Mouse (Mus musculus) MEL (cell line): ENCODE measurements around the gene Jdp2. TPM values are rescaled to one million over a fixed set of nuclear protein-coding genes. Genes with fewer than 3 reads are reported as not detected.
A peak's percentile ranks its signal among the peaks of the same experiment; 100 is the strongest.

Source experiments
- DNase-seq: peaks from one replicate; pipeline ENCODE4 v3.0.0; 2011; ENCODE audit warnings: low read depth, low spot score
- H3K27ac ChIP-seq: 2 replicates; pipeline ENCODE4 v1.5.1; 2012; ENCODE audit warnings: low read depth, mild to moderate bottlenecking, control low read depth, low read length, moderate library complexity; ENCODE audit not compliant: control insufficient read depth
- H3K27me3 ChIP-seq, 2 experiments: fragments of 150-350 bp in 1 of 2; sonication (generic) in 1 of 2; 2 replicates each; pipeline ENCODE4 v1.6.1; 2012; ENCODE audit warnings: low read length in 2 of 2, mild to moderate bottlenecking in 2 of 2, improper control_type of control experiment in 1 of 2, moderate library complexity in 1 of 2; ENCODE audit not compliant: insufficient read depth in 2 of 2, control insufficient read depth in 1 of 2
- H3K36me3 ChIP-seq, 2 experiments: 2 replicates each; pipeline ENCODE4 v1.6.1; 2012 to 2014; ENCODE audit warnings: low read length in 2 of 2, improper control_type of control experiment in 1 of 2, inconsistent platforms in 1 of 2, mild to moderate bottlenecking in 1 of 2; ENCODE audit not compliant: insufficient read depth in 2 of 2, control insufficient read depth in 1 of 2
- H3K4me1 ChIP-seq, 2 experiments: fragments of 150-350 bp in 1 of 2; sonication (generic) in 1 of 2; 2 replicates each; pipeline ENCODE4 v1.6.1; 2012; ENCODE audit warnings: low read length in 2 of 2, improper control_type of control experiment in 1 of 2, mild to moderate bottlenecking in 1 of 2; ENCODE audit not compliant: insufficient read depth in 2 of 2, control insufficient read depth in 1 of 2
- H3K4me3 ChIP-seq, 2 experiments: fragments of 150-350 bp in 1 of 2; sonication (generic) in 1 of 2; 2 replicates each; pipeline ENCODE4 v1.5.1; 2012; ENCODE audit warnings: low read depth in 2 of 2, low read length in 2 of 2, mild to moderate bottlenecking in 2 of 2, moderate library complexity in 2 of 2, control low read depth in 1 of 2, improper control_type of control experiment in 1 of 2; ENCODE audit not compliant: control insufficient read depth in 1 of 2, insufficient read depth in 1 of 2
- H3K79me2 ChIP-seq: 2 replicates; pipeline ENCODE4 v1.6.1; 2012; ENCODE audit warnings: mild to moderate bottlenecking, low read length, moderate library complexity; ENCODE audit not compliant: control insufficient read depth, poor library complexity, insufficient read depth
- H3K9ac ChIP-seq: 2 replicates; pipeline ENCODE4 v1.6.1; 2012; ENCODE audit warnings: low read depth, mild to moderate bottlenecking, control low read depth, low read length, moderate library complexity; ENCODE audit not compliant: control insufficient read depth, poor library complexity, severe bottlenecking
- H3K9me3 ChIP-seq: fragments of 150-350 bp; sonication (generic); replicated peaks from 2 replicates; pipeline ENCODE4 v1.6.1; 2012; ENCODE audit warnings: mild to moderate bottlenecking, low read length, improper control_type of control experiment, moderate library complexity; ENCODE audit not compliant: insufficient read depth
- CHD1 ChIP-seq: IDR thresholded peaks from 2 replicates; pipeline ENCODE4 v1.6.1; 2012; ENCODE audit warnings: low read depth, mild to moderate bottlenecking, inconsistent platforms, low read length, improper control_type of control experiment
- CHD2 ChIP-seq: IDR thresholded peaks from 2 replicates; pipeline ENCODE4 v1.6.1; 2011; ENCODE audit warnings: low read length, improper control_type of control experiment
- EP300 ChIP-seq, 2 experiments: IDR thresholded peaks; 2 replicates each; pipeline ENCODE4 v1.6.1; 2011; ENCODE audit warnings: improper control_type of control experiment in 2 of 2, low read length in 2 of 2, low read depth in 1 of 2, mild to moderate bottlenecking in 1 of 2
- ETS1 ChIP-seq: IDR thresholded peaks from 2 replicates; pipeline ENCODE4 v1.6.1; 2012; ENCODE audit warnings: low read depth, mild to moderate bottlenecking, inconsistent platforms, low read length, improper control_type of control experiment, moderate library complexity
- HCFC1 ChIP-seq: IDR thresholded peaks from 2 replicates; pipeline ENCODE4 v1.6.1; 2012; ENCODE audit warnings: low read depth, mild to moderate bottlenecking, inconsistent platforms, low read length, improper control_type of control experiment, moderate library complexity
- KAT2A ChIP-seq: conservative IDR thresholded peaks from 2 replicates; pipeline ENCODE4 v1.6.1; 2012; ENCODE audit warnings: low read depth, low read length, improper control_type of control experiment, inconsistent platforms
- MAZ ChIP-seq: IDR thresholded peaks from 2 replicates; pipeline ENCODE4 v1.6.1; 2012; ENCODE audit warnings: low read depth, mild to moderate bottlenecking, inconsistent platforms, low read length, improper control_type of control experiment
- MEF2A ChIP-seq: IDR thresholded peaks from 2 replicates; pipeline ENCODE4 v1.6.1; 2014; ENCODE audit warnings: low read depth, mild to moderate bottlenecking, inconsistent platforms, low read length, improper control_type of control experiment; ENCODE audit not compliant: poor library complexity, insufficient replicate concordance, severe bottlenecking; ENCODE audit errors: extremely low read depth
- NRF1 ChIP-seq: IDR thresholded peaks from 2 replicates; pipeline ENCODE4 v1.6.1; 2014; ENCODE audit warnings: low read depth, mild to moderate bottlenecking, inconsistent platforms, low read length, improper control_type of control experiment, moderate library complexity; ENCODE audit not compliant: poor library complexity, insufficient read depth, severe bottlenecking
- POLR2AphosphoS2 ChIP-seq: IDR thresholded peaks from 2 replicates; pipeline ENCODE4 v1.6.1; 2011; ENCODE audit warnings: low read length, improper control_type of control experiment
- RCOR1 ChIP-seq: IDR thresholded peaks from 2 replicates; pipeline ENCODE4 v1.6.1; 2012; ENCODE audit warnings: low read depth, mild to moderate bottlenecking, inconsistent platforms, low read length, improper control_type of control experiment
- SMC3 ChIP-seq: IDR thresholded peaks from 2 replicates; pipeline ENCODE4 v1.6.1; 2011; ENCODE audit warnings: low read depth, low read length, improper control_type of control experiment
- TAL1 ChIP-seq: IDR thresholded peaks from 2 replicates; pipeline ENCODE4 v1.6.1; 2012; ENCODE audit warnings: mild to moderate bottlenecking, inconsistent platforms, low read length, moderate library complexity, mixed read lengths
- UBTF ChIP-seq: IDR thresholded peaks from 2 replicates; pipeline ENCODE4 v1.6.1; 2012; ENCODE audit warnings: low read depth, mild to moderate bottlenecking, inconsistent platforms, low read length, improper control_type of control experiment, moderate library complexity, borderline replicate concordance; ENCODE audit not compliant: insufficient read depth
- USF2 ChIP-seq, 2 experiments: IDR thresholded peaks; 2 replicates each; pipeline ENCODE4 v1.6.1; 2011 to 2012; ENCODE audit warnings: improper control_type of control experiment in 2 of 2, low read length in 2 of 2, borderline replicate concordance in 1 of 2, inconsistent platforms in 1 of 2, low read depth in 1 of 2, mild to moderate bottlenecking in 1 of 2; ENCODE audit not compliant: insufficient read depth in 1 of 2
- ZC3H11A ChIP-seq: IDR thresholded peaks from 2 replicates; pipeline ENCODE4 v1.6.1; 2012; ENCODE audit warnings: low read depth, mild to moderate bottlenecking, inconsistent platforms, low read length, improper control_type of control experiment
- ZKSCAN1 ChIP-seq: IDR thresholded peaks from 2 replicates; pipeline ENCODE4 v1.6.1; 2012; ENCODE audit warnings: low read depth, mild to moderate bottlenecking, inconsistent platforms, low read length, improper control_type of control experiment, moderate library complexity
- ZMIZ1 ChIP-seq: IDR thresholded peaks from 2 replicates; pipeline ENCODE4 v1.6.1; 2012; ENCODE audit warnings: low read depth, mild to moderate bottlenecking, inconsistent platforms, low read length, improper control_type of control experiment, moderate library complexity
- ZNF384 ChIP-seq: IDR thresholded peaks from 2 replicates; pipeline ENCODE4 v1.6.1; 2012; ENCODE audit warnings: low read depth, mild to moderate bottlenecking, inconsistent platforms, low read length, improper control_type of control experiment
- polyA plus RNA-seq, 2 experiments: library from polyadenylated mRNA; stranded (reverse) in 1 of 2; unstranded in 1 of 2; fragments of >175 nt in 1 of 2; fragments of >200 nt in 1 of 2; gene quantifications; 2 replicates each; pipeline versions ENCODE4 v1.2.1 to v1.2.4; 2012; ENCODE audit warnings: low replicate concordance in 2 of 2, low read depth in 1 of 2; ENCODE audit not compliant: insufficient read length in 2 of 2, insufficient read depth in 1 of 2, missing spikeins in 1 of 2
- total RNA-seq: library from RNA; depleted of rRNA; stranded (reverse); fragments of 300-350 nt; gene quantifications from 2 replicates; pipeline ENCODE4 v1.2.3, GENCODE M21; 2012

Jdp2 gene
- total and polyA plus RNA-seq, 3 experiments: 2.3 to 9.1 TPM; not detected in 1

- no peak for TF ChIP-seq RCOR1
- no peak for TF ChIP-seq ZKSCAN1
- TF ChIP-seq, all 39 proteins: peak for 10
These were observed 87.8 kb downstream of the Jdp2 start, which contains the start of gene Batf (continued) for GRCm38 (mm10) chr12:85686466-85687216.

GRCm38 (mm10) chr12:85687217-85687533 lies 88.3 kb downstream of the Jdp2 start:
- H3K4me1 ChIP-seq: peaks cover 0 to 8% of the 10 kb centered on the region in 2 experiments; a peak in 1 of 4 replicates
- peaks cover 2% of the 10 kb centered on the region; the same call in 1 of the 2 replicates for H3K79me2 ChIP-seq
- H3K27ac ChIP-seq: no peak overlapping the region; the same call in 1 of the 2 replicates
- H3K9me3 ChIP-seq: no peaks in the 10 kb centered on the region
- H3K4me3 ChIP-seq: peak overlapping the region; percentile 71 to 81
- peak overlapping the region; percentile 88 for H3K9ac ChIP-seq
- peak; percentile 14 for DNase-seq
- H3K27me3 ChIP-seq: no peaks in the 10 kb centered on the region
- TF ChIP-seq EP300 (IDR thresholded peaks at IDR 0.05; ENCODE audit: low read depth in 1 of 2, low read length in 2 of 2): no peak
- TF ChIP-seq MAZ: 0 out of 2 replicates have a peak, but pooled peaks have one; percentile 1
- H3K36me3 ChIP-seq: no peaks in the 10 kb centered on the region

- no peak for DNase-seq
- Histone ChIP-seq H3K9me3 (no peaks in the 10 kb centered on the region), H3K9ac (no peak overlapping the region), H3K36me3 (no peaks in the 10 kb centered on the region), H3K27me3 (no peaks in the 10 kb centered on the region), H3K4me1 (peaks cover 0 to 8% of the 10 kb centered on the region in 2 experiments; a peak in 1 of 4 replicates), H3K4me3 (no peak overlapping the region), H3K27ac (no peak overlapping the region), H3K79me2 (peaks cover 2% of the 10 kb centered on the region; the same call in 1 of the 2 replicates)
- TF ChIP-seq ZC3H11A (no peak), USF2 (IDR thresholded peaks at IDR 0.05; ENCODE audit: borderline replicate concordance in 1 of 2, insufficient read depth in 1 of 2, low read depth in 1 of 2, low read length in 2 of 2) (no peak), CHD1 (no peak), HCFC1 (no peak), MEF2A (no peak), NRF1 (no peak), CHD2 (no peak), KAT2A (no peak), UBTF (no peak), POLR2AphosphoS2 (no peak), ZMIZ1 (no peak), RCOR1 (no peak), SMC3 (no peak), TAL1 (no peak), ZNF384 (no peak), ETS1 (no peak)
These were observed 89.0 kb downstream of the Jdp2 start for GRCm38 (mm10) chr12:85687846-85688245.
